Mouse (Mus musculus) thymus, postnatal 0 days (tissue): Measurements from ENCODE around the gene Grn. TPM values are rescaled to one million over a fixed set of nuclear protein-coding genes. Genes with fewer than 3 reads are reported as not detected.
A peak's percentile ranks its signal among the peaks of the same experiment; 100 is the strongest.

ENCODE experiments used
- DNase-seq: peaks from one replicate; pipeline ENCODE4 v3.0.0-alpha.2; 2015; ENCODE audit warnings: low spot score
- polyA plus RNA-seq: library from polyadenylated mRNA; unstranded; fragments of >200 nt; fragmentation: Nextera tagmentation; extraction: Ambion mirVana; gene quantifications from 2 replicates; pipeline ENCODE4 v1.2.1, GENCODE M21; 2015

Grn gene
- polyA plus RNA-seq, 1 experiment from 2014 or later = 90.6 TPM

GRCm38 (mm10) chr11:102440255-102440654 is 10.1 kb downstream of the Grn start:
- no peak for DNase-seq

GRCm38 (mm10) chr11:102441434-102441833 is 11.3 kb downstream of the Grn start:
- DNase-seq = no peak

- DNase-seq = no peak
Observed at GRCm38 (mm10) chr11:102442089-102442488, 12.0 kb downstream of the Grn start.

- DNase-seq = no peak
Observed at GRCm38 (mm10) chr11:102443740-102444139, 13.6 kb downstream of the Grn start.

- DNase-seq = no peak
Observed at GRCm38 (mm10) chr11:102444321-102444720, 14.2 kb downstream of the Grn start.

GRCm38 (mm10) chr11:102444781-102445180 is 14.7 kb downstream of the Grn start:
- DNase-seq = no peak

- DNase-seq = no peak
Observed at GRCm38 (mm10) chr11:102445264-102445890, 15.3 kb downstream of the Grn start.

- DNase-seq = no peak
Observed at GRCm38 (mm10) chr11:102445891-102446361, 15.8 kb downstream of the Grn start.

GRCm38 (mm10) chr11:102446581-102447461 is 16.7 kb downstream of the Grn start:
- DNase-seq = no peak

GRCm38 (mm10) chr11:102447497-102447896 is 17.4 kb downstream of the Grn start, which contains the start of gene Fam171a2:
Gene Fam171a2 (minus strand): TSS chr11:102447682.
- peak; percentile 71 for DNase-seq

GRCm38 (mm10) chr11:102448327-102448726 is 18.2 kb downstream of the Grn start:
- no peak for DNase-seq

- DNase-seq = no peak
Observed at GRCm38 (mm10) chr11:102449043-102450008, 19.2 kb downstream of the Grn start.

GRCm38 (mm10) chr11:102453131-102453530 is 23.0 kb downstream of the Grn start:
- DNase-seq = no peak

- DNase-seq = peak; percentile 42
Observed at GRCm38 (mm10) chr11:102455740-102456396, 25.8 kb downstream of the Grn start.

GRCm38 (mm10) chr11:102460541-102460940 is 30.4 kb downstream of the Grn start:
- DNase-seq = no peak

GRCm38 (mm10) chr11:102461764-102462163 is 31.6 kb downstream of the Grn start:
- DNase-seq = no peak

GRCm38 (mm10) chr11:102464901-102465300 is 34.8 kb downstream of the Grn start:
- DNase-seq = no peak

- DNase-seq = no peak
Observed at GRCm38 (mm10) chr11:102465713-102466436, 35.8 kb downstream of the Grn start.

GRCm38 (mm10) chr11:102467041-102467631 is 37.0 kb downstream of the Grn start:
- peak; percentile 92 for DNase-seq
